Mouse (Mus musculus): ENCODE results near the gene Frmpd1. TPM values are rescaled to one million over a fixed set of nuclear protein-coding genes. Genes with fewer than 3 reads are reported as not detected.

The Frmpd1 gene
- polyA plus RNA-seq, 1 experiment from 2014 or later: 0.90 TPM

- peak; percentile 59 for DNase-seq (ENCODE audit: low spot score)
- peak within 1 kb of the TSS; percentile 72 for H3K4me3 ChIP-seq
- 22% methylated on average over 27 of the region's 27 CpGs for WGBS
- peaks cover 6% of the 10 kb centered on the region for H3K4me1 ChIP-seq
- no peaks in the 10 kb centered on the region for H3K27me3 ChIP-seq (ENCODE audit: low read depth, poor library complexity, severe bottlenecking)
- H3K36me3 ChIP-seq: peaks cover 18% of the 10 kb centered on the region
- H3K27ac ChIP-seq (replicated peaks): peak within 1 kb of the TSS; percentile 71
- H3K9me3 ChIP-seq (replicated peaks): no peaks in the 10 kb centered on the region
These were observed 112.2 kb downstream of the Frmpd1 start, which contains the start of gene Trmt10b for GRCm38 (mm10) chr4:45296662-45297564. Gene Trmt10b, plus strand, starts transcription at chr4:45297127.

- Histone ChIP-seq H3K9me3 (replicated peaks) (no peaks in the 10 kb centered on the region), H3K27me3 (ENCODE audit: low read depth, poor library complexity, severe bottlenecking) (no peaks in the 10 kb centered on the region), H3K36me3 (peaks cover 86% of the 10 kb centered on the region), H3K4me3 (no peak overlapping the region), H3K27ac (replicated peaks) (no peak overlapping the region), H3K4me1 (no peaks in the 10 kb centered on the region)
- DNase-seq (ENCODE audit: low spot score): no peak
- whole genome bisulfite sequencing: 96% methylated on average over 14 of the region's 14 CpGs
These were observed 120.9 kb downstream of the Frmpd1 start for GRCm38 (mm10) chr4:45305536-45305935.

GRCm38 (mm10) chr4:45308046-45308445, 123.4 kb downstream of the Frmpd1 start:
- H3K9me3 ChIP-seq (replicated peaks): no peaks in the 10 kb centered on the region
- no peaks in the 10 kb centered on the region for H3K4me1 ChIP-seq
- peaks cover 82% of the 10 kb centered on the region for H3K36me3 ChIP-seq
- peak; percentile 37 for DNase-seq (ENCODE audit: low spot score)
- no peak overlapping the region for H3K27ac ChIP-seq (replicated peaks)
- H3K4me3 ChIP-seq: no peak overlapping the region
- H3K27me3 ChIP-seq (ENCODE audit: low read depth, poor library complexity, severe bottlenecking): no peaks in the 10 kb centered on the region
- 44% methylated on average over 11 of the region's 11 CpGs for WGBS

GRCm38 (mm10) chr4:45308606-45309005, 123.9 kb downstream of the Frmpd1 start:
- Histone ChIP-seq H3K9me3 (replicated peaks) (no peaks in the 10 kb centered on the region), H3K4me3 (no peak overlapping the region), H3K27me3 (ENCODE audit: low read depth, poor library complexity, severe bottlenecking) (no peaks in the 10 kb centered on the region), H3K27ac (replicated peaks) (no peak overlapping the region), H3K36me3 (peaks cover 78% of the 10 kb centered on the region), H3K4me1 (no peaks in the 10 kb centered on the region)
- 85% methylated on average over 6 of the region's 6 CpGs for WGBS
- no peak for DNase-seq (ENCODE audit: low spot score)

GRCm38 (mm10) chr4:45311056-45311455, 126.4 kb downstream of the Frmpd1 start:
- WGBS: 95% methylated on average over 2 of the region's 2 CpGs
- Histone ChIP-seq H3K27me3 (ENCODE audit: low read depth, poor library complexity, severe bottlenecking) (no peaks in the 10 kb centered on the region), H3K4me1 (no peaks in the 10 kb centered on the region), H3K27ac (replicated peaks) (no peak overlapping the region), H3K4me3 (no peak overlapping the region), H3K9me3 (replicated peaks) (no peaks in the 10 kb centered on the region), H3K36me3 (peaks cover 76% of the 10 kb centered on the region)
- DNase-seq (ENCODE audit: low spot score): no peak

GRCm38 (mm10) chr4:45320159-45320816, 135.6 kb downstream of the Frmpd1 start:
- under 1% methylated on average over 56 of the region's 56 CpGs for WGBS
- H3K27me3 ChIP-seq (ENCODE audit: low read depth, poor library complexity, severe bottlenecking): peaks cover 33% of the 10 kb centered on the region
- H3K36me3 ChIP-seq: peaks cover 38% of the 10 kb centered on the region
- peak overlapping the region; percentile 94 for H3K27ac ChIP-seq (replicated peaks)
- peak; percentile 88 for DNase-seq (ENCODE audit: low spot score)
- H3K9me3 ChIP-seq (replicated peaks): no peaks in the 10 kb centered on the region
- H3K4me1 ChIP-seq: peaks cover 19% of the 10 kb centered on the region
- peak overlapping the region; percentile 93 for H3K4me3 ChIP-seq

- WGBS: 88% methylated on average over 7 of the region's 7 CpGs
These were observed 146.5 kb downstream of the Frmpd1 start for GRCm38 (mm10) chr4:45331139-45331538.

GRCm38 (mm10) chr4:45332466-45332865, 147.8 kb downstream of the Frmpd1 start:
- Histone ChIP-seq H3K4me3 (no peak overlapping the region), H3K9me3 (replicated peaks) (no peaks in the 10 kb centered on the region), H3K36me3 (no peaks in the 10 kb centered on the region), H3K27ac (replicated peaks) (no peak overlapping the region), H3K4me1 (no peaks in the 10 kb centered on the region), H3K27me3 (ENCODE audit: low read depth, poor library complexity, severe bottlenecking) (0 out of 2 replicates have a peak, but pooled peaks cover 4% of the 10 kb centered on the region)
- WGBS: 77% methylated on average over 3 of the region's 3 CpGs
- DNase-seq (ENCODE audit: low spot score): no peak

More at GRCm38 (mm10) chr4:45331139-45331538, 146.5 kb downstream of the Frmpd1 start:
- Histone ChIP-seq H3K4me3 (no peak overlapping the region), H3K4me1 (no peaks in the 10 kb centered on the region), H3K27ac (replicated peaks) (no peak overlapping the region), H3K9me3 (replicated peaks) (no peaks in the 10 kb centered on the region), H3K36me3 (no peaks in the 10 kb centered on the region), H3K27me3 (ENCODE audit: low read depth, poor library complexity, severe bottlenecking) (0 out of 2 replicates have a peak, but pooled peaks cover 7% of the 10 kb centered on the region)
- no peak for DNase-seq (ENCODE audit: low spot score)

Other genes starting within 250 kb of the Frmpd1 start
- 52.9 and 68.7 TPM in 2 replicates for gene Grhpr, start 203.5 kb upstream of the Frmpd1 start, polyA plus RNA-seq (2016; fragmentation: Nextera tagmentation; extraction: Ambion mirVana)
- 34.5 and 39.4 TPM in 2 replicates for gene Zbtb5, start 172.5 kb upstream of the Frmpd1 start, polyA plus RNA-seq (2016; fragmentation: Nextera tagmentation; extraction: Ambion mirVana)
- gene Polr1e, start 166.3 kb upstream of the Frmpd1 start, polyA plus RNA-seq (2016; fragmentation: Nextera tagmentation; extraction: Ambion mirVana): 53.4 and 58.0 TPM in 2 replicates
- gene Fbxo10, start 100.3 kb upstream of the Frmpd1 start, polyA plus RNA-seq (2016; fragmentation: Nextera tagmentation; extraction: Ambion mirVana): 14.3 and 15.3 TPM in 2 replicates
- gene Tomm5, start 76.8 kb upstream of the Frmpd1 start, polyA plus RNA-seq (2016; fragmentation: Nextera tagmentation; extraction: Ambion mirVana): 196 and 220 TPM in 2 replicates
- gene Trmt10b, start 112.3 kb downstream of the Frmpd1 start, polyA plus RNA-seq (2016; fragmentation: Nextera tagmentation; extraction: Ambion mirVana): 19.3 and 20.7 TPM in 2 replicates
- gene Dcaf10, start 157.2 kb downstream of the Frmpd1 start, polyA plus RNA-seq (2016; fragmentation: Nextera tagmentation; extraction: Ambion mirVana): 7.7 and 8.1 TPM in 2 replicates
- 113 and 121 TPM in 2 replicates for gene Exosc3, start 157.9 kb downstream of the Frmpd1 start, polyA plus RNA-seq (2016; fragmentation: Nextera tagmentation; extraction: Ambion mirVana)
- gene Slc25a51, start 223.9 kb downstream of the Frmpd1 start, polyA plus RNA-seq (2016; fragmentation: Nextera tagmentation; extraction: Ambion mirVana): 78.3 and 80.1 TPM in 2 replicates